Mouse (Mus musculus) C2C12 (cell line): ENCODE data around the gene Fkbp2.

Source experiments
- MAX ChIP-seq: IDR thresholded peaks from one replicate; pipeline ENCODE4 v1.6.1; 2011; ENCODE audit warnings: mild to moderate bottlenecking, control low read depth
- USF1 ChIP-seq: IDR thresholded peaks from one replicate; pipeline ENCODE4 v1.6.1; 2011; ENCODE audit warnings: low read depth, mild to moderate bottlenecking, control low read depth, moderate library complexity

DNA sequence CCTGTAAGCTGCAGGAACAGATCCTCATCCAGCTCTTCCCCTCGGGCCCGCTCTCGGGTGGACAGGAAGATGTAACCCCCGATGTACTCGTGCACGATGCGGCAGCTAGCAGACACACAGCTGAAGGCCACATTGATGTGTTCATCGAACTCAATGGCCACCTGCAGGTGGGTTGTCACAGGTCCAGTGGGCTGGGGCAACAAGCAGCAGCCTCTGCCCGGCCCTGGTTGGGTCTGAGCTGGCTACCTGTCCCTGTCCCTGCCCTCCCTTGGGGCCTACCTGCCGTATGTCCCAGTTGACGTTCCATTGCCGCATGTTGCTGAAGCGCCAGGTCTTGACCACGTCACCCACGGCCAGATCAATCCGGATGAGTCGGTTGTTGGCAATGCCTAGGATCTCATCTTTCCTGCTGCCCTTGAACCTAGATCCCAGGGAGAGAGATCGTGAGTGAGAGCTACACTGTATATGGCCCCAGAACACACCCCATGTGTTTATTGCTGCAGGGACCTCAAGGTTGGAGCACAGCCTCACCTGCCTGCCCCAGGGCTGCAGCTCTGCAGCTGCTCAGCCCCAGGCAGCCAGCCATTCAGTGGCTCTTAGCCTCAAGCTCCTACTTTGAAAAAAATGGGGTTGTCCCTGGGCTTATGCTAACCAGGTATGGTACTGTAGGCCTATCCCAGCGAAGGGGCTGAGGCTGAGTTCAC, 19.2 kb upstream of the Fkbp2 start:
- TF ChIP-seq MAX (no peak), USF1 (no peak)
